Mouse (Mus musculus) megakaryocyte, embryonic 14.5 days (primary cell): ENCODE measurements around the gene Cdhr4.

ENCODE experiments used
- FLI1 ChIP-seq: IDR thresholded peaks from 2 replicates; pipeline ENCODE4 v1.6.1; 2012; ENCODE audit warnings: low read length, inconsistent platforms, mixed read lengths
- GATA1 ChIP-seq: IDR thresholded peaks from 3 replicates; pipeline ENCODE4 v1.6.1; 2012; ENCODE audit warnings: mixed read lengths, low read length, inconsistent platforms, borderline replicate concordance

- no peak for TF ChIP-seq GATA1
- no peak for TF ChIP-seq FLI1
Measured at GRCm38 (mm10) chr9:107949184-107949921, 42.9 kb upstream of the Cdhr4 start.
